Mouse (Mus musculus): ENCODE measurements around the gene Pm20d2. TPM values are rescaled to one million over a fixed set of nuclear protein-coding genes. Genes with fewer than 3 reads are reported as not detected.

The Pm20d2 gene
- 10 to 100 TPM; 32.8 to 47.4 TPM for total RNA-seq (2021)
- long read RNA-seq, experiment 1, transcript Pm20d2-201 (7 exons, 1,445 nt): major isoform, 16 of 18 reads
- long read RNA-seq, experiment 1, partial matches to known transcripts: 0 of 18 reads
- long read RNA-seq, experiment 1, other reads (novel, unspliced or antisense): 2 of 18 reads
- long read RNA-seq, experiment 2, transcript Pm20d2-201 (7 exons, 1,445 nt): major isoform, 17 of 29 reads
- long read RNA-seq, experiment 2, partial matches to known transcripts: 1 of 29 reads
- long read RNA-seq, experiment 2, other reads (novel, unspliced or antisense): 11 of 29 reads

DNA sequence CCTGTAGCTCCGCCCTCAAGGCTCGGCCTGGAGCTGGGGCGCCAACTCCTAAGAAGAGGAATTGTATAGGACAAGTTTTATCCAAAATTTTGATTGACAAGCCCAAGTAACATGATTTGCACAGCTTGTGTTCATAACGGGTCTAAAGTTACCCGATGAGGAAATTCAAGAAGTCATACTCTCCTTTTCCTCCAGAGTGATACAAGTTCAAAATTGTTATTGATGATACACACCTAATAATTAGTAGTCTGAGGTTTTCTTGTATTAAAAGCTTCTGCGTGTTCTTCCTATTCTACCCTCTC is at the start of gene Pm20d2:
TSS of gene Pm20d2 (minus strand) at position 3 of the 302 bp plus-strand sequence.
- DNase-seq (ENCODE audit: low spot score): no peak

DNA sequence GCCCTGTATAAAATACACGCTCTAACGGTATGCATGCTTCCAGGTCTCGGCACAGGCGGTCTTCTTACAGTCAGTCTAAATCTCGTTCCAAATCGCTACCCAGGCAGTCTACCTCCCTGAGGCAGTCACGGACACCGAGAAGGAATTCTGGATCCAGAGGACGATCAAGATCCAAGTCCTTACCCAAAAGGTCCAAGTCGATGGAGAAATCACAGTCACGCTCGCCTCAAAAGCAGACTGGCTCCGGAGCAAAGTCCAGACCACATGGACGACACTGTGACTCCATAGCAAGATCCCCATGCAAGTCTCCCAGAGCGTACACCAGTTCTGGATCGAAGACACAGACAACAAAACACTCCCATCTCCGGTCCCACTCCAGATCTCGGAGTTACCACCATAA is 41.3 kb upstream of the Pm20d2 start:
- DNase-seq (ENCODE audit: low spot score): no peak

DNA sequence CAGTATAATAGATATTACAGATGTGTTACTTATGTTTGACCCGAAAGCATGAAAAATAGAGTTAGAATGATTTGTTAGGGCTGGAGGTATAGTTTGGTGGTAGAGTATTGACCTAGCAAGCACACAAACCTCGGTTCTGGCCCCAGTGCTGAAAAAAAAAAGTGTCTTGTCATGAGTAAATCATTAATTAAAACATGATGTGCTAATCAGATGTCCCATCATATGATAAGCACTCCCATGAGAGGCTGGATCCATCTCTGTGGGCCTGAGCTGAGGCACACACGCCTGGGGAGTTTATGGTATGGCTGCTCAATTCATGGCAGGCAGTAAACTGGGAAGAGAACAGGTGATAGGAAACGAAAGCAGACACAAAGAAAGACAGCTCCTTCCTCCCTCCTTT is 40.1 kb upstream of the Pm20d2 start:
- no peak for DNase-seq (ENCODE audit: low spot score)

GRCm38 (mm10) chr4:33227164-33227563 is 37.6 kb upstream of the Pm20d2 start:
- DNase-seq (ENCODE audit: low spot score): no peak

DNA sequence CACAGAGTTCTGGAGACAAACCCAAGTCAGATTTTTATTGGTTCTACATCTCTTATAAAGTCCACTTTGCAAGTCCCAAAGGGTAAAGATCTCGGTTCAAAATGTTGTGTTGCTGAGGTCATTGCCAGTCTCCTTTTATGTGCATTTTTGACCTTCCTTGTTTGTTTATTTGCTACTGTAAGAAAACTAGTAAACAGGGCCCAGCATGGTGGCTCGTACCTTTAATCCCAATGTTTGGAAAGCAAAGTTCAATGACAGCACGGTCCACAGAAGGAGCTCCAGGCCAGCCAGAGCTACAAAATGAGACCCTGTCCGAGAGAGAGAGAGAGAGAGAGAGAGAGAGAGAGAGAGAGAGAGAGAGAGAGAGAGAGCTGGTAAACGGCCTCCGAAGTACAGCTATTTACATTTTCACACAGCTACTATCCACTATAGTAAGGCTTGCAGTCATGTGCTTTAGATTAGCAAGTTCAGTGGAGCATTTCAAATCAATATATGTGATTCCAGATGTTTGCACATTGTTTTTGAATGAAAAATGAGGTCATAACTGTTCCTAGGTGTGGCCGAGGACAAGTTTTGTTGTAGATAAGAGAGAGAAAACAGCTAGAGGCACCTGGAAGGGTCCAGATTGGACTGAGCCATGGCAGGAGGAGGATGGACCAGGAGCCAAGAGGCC is 34.6 kb upstream of the Pm20d2 start:
- DNase-seq (ENCODE audit: low spot score): no peak

GRCm38 (mm10) chr4:33221847-33222246 is 32.3 kb upstream of the Pm20d2 start:
- no peak for DNase-seq (ENCODE audit: low spot score)

DNA sequence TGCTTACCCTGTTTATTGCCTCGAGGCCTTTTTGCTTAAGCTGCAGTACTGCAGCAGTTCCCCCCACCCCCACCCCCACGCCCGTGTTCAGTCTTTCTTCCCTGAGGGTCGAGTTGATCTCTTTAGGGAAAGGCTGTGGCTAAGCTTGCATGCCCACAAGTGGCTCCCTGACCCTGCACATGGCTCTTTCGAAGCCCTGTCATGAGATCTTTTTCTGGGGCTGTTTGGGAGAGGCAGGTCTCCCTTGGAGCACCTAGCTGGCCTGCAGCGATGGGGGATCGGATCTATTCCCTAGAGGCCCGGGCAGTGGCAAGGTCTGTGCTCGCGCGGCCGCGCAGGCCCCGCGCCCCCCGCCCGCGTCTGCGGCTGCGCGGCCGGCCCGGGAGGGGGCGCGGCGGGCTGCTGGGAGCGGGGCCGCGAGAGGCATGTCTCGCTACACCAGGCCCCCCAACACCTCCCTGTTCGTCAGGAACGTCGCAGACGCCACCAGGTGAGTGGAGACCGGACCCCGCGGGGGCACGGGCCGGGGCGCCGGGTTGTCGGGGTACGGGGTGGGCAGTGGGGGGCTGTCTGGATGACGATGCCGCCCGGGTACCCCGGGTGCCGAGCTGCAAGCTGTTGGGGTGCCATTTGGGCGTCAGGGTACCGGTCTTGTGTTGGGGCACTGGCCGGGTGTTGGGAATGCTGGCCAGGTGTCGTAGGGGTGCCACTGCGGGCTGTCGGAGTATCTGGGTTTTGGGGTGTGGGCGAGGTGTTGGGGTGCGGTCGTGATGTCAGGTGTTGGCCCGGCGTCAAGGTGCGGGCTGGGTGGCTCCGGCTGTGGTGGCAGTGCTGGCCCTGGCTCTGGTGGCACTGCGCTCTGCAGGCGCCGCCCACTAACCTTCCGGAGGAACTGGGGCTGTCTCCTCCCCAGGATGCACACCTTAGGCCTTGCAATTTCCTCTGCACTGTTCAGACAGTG is 19.6 kb upstream of the Pm20d2 start, which contains the start of gene Srsf12:
TSS of gene Srsf12 (plus strand) at position 111 of the 961 bp plus-strand sequence.
- no peak for DNase-seq (ENCODE audit: low spot score)

GRCm38 (mm10) chr4:33207551-33207950 is 18.0 kb upstream of the Pm20d2 start:
- no peak for DNase-seq (ENCODE audit: low spot score)

DNA sequence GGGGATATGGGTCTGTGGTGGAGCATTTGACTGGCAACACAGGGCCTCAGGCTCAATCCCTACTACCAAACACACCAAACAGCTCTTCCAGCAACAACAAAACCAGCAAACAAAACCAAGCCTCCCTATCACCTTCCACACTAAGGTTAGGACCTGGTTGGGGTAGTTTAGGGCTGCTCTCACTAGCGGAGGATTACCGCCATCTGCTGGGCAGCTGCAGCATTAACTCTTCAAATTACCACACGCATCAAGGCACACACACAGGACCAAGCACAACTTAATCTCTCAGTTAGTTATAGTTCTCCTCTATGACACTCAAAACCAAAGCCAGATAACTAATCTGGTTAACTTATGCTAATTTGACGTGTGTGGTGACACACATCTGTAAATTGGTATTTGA is 15.1 kb upstream of the Pm20d2 start:
- peak; percentile 49 for DNase-seq (ENCODE audit: low spot score)

DNA sequence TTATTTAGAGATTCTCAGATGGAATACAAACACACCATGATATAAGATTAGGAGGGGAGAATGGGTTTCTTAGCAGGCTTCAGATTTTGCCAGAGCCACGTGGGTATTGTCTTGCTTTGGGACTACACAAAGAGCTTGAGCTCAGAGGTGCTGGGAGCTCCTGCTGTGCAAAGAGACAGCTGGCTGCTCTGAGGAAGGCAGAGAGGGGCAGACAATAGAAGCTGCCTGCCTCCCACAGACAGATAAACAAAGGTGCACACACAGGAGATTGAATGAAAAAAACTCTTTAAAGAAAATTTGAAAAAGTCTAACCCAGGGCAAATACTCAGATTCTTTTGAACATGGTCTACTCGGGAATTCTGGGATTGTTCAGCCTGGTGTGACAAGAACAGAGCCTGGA is 8.6 kb upstream of the Pm20d2 start:
- DNase-seq (ENCODE audit: low spot score): no peak

DNA sequence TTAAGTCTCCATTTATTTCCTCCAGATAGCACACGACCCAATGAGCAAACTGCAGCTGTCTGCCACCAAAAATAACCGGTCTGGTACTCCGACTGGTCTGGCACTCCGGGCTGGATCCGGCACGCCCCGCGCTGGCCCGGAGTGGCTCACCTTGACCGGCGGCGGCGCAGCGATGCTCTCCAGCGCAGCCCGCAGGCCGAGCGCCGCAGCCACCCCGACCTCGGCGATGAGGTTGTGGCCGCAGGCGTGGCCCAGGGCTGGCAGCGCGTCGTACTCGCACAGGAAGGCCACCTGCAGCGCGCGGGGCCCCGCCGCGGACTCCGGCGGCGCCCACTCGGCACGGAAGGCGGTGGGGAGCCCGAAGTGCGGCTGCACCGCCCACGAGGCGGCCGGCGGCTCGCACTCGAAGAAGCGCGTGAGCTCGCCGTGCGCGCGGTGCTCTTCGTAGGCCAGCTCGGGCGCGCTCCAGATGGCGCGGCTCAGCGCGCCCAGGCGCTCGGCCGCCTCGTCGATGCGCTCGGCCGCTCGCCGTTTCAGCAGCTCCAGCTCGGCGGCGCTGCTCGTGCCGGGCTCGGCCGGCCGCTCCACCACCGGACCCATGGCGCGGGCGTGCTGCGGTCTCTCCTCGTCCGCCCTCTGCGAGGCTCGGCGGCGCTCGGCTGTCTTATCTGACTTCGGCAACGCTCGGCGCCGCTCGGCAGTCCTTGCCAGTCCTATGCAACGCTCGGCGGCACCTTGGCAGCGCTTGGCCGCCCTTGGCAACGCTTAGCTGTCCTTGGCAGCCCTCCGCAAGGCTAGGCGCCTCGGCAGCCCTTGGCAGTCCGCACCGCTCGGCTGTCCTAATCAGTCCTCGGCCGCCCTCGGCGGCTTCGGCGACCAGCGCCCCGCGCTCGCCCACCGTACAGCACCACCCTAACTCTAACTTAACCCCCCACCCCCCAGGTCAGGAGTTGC is 479 bp downstream of the Pm20d2 start:
- DNase-seq (ENCODE audit: low spot score): peak; percentile 93

GRCm38 (mm10) chr4:33188164-33188563 is 1.4 kb downstream of the Pm20d2 start:
- DNase-seq (ENCODE audit: low spot score): peak; percentile 44

DNA sequence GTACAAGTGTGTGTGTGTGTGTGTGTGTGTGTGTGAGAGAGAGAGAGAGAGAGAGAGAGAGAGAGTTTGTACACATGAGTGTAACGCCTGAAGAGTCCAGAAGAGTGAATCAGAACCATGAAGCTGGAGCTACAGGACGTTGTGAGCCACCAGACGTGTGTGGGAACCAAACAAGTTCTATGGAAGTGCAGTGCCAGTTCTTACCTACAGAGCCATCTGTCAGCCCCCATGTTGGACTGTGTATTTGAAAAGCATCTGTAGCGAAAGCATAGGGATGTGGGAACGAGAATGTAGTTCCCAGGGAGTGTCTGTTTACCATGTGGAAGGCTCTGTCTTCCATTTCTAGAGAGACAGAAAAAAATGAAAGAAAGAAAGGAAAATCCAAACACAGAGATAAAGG is 6.1 kb downstream of the Pm20d2 start:
- DNase-seq (ENCODE audit: low spot score): no peak

GRCm38 (mm10) chr4:33152087-33153038 is 37.2 kb downstream of the Pm20d2 start:
- DNase-seq (ENCODE audit: low spot score): no peak

- DNase-seq (ENCODE audit: low spot score): no peak
Observed at GRCm38 (mm10) chr4:33149150-33149549, 40.4 kb downstream of the Pm20d2 start.

GRCm38 (mm10) chr4:33147825-33148224 is 41.7 kb downstream of the Pm20d2 start:
- peak; percentile 53 for DNase-seq (ENCODE audit: low spot score)

DNA sequence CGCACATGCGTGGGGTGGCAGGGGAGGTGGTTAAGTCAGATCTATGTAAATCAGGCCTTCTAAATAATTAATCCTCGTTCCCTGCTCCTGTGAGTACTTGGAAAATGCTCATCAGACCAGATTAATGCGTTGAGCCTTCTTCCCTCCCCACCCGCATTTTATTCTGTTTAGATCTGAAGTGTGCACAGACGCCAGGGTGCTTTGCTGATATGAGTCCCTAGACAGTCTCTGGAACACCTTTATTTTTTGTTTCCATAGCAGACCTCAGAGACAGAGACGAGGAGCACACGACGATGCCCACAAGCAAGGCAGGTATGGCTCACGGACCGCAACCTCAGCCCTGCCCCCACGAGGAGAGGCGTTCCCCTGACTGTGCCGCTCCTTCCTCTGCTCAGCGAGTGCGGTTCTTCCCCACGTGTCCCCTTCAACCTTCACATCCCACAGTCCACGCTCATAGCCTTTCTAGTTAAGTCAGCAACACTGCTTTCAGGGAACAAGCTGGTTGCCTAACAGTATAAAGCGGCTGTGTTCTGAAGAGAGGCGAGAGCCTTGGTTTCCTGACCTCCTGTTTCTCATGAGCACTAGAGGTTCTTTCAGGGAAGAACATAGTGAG is 42.8 kb downstream of the Pm20d2 start:
- DNase-seq (ENCODE audit: low spot score): no peak

GRCm38 (mm10) chr4:33132221-33132620 is 57.3 kb downstream of the Pm20d2 start, which contains the start of gene Gabrr1:
Gene Gabrr1, plus strand, starts transcription at chr4:33132521.
- no peak for DNase-seq (ENCODE audit: low spot score)

- peak; percentile 41 for DNase-seq (ENCODE audit: low spot score)
Observed at GRCm38 (mm10) chr4:33125409-33126084, 64.0 kb downstream of the Pm20d2 start.

Data from gastrocnemius, adult 18-20 months (tissue).